Mouse (Mus musculus) lung, postnatal 14 days (tissue): Measurements from ENCODE around the gene Il1b.

Source experiments
- DNase-seq: peaks from one replicate; pipeline ENCODE4 v3.0.0; 2021

Gene Il1b

DNA sequence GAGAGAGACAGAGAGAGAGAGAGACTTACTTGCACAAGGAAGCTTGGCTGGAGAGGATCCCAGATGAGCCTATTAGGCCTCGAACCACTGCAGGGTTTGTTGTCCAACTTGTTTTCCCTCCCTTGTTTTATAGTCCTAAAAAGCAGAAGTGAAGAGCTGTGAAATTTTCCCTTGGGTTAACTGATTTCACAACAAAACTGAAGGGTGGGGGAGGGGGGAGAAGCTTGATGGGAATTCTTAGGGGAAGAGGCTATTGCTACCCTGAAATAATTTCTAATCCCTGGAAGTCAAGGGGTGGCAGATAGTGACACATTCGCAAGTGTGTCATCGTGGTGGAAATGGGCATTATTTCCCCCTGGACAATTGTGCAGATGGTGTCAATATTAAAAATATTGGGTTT, at the start of gene Il1b:
TSS of gene Il1b (minus strand) at position 101 of the 400 bp plus-strand sequence.
- no peak for DNase-seq

DNA sequence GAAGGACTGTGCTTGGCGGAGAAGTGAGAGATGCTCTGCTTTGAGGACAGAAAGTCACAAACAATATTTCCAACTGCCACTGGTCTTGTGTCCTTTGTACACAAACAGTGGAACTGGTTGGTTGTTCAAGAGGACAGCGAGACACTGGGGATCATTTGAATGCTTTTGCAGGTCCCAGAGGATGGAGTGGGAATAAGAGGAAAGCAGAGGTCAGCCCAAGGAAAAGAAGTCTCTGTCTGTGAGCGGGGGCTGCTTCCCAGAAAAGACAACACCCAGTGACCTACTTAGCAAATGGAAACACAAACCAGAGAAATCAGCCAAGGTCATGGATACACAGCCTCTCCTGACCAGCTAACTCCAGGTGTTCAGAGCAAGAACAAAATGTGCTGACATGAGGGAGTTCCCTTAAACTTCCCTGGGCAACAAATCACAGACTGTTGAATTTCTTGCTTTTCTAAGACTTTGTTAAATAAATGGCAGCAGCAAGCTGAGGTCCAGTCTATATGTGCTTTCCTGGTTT, 48.5 kb upstream of the Il1b start:
- no peak for DNase-seq

DNA sequence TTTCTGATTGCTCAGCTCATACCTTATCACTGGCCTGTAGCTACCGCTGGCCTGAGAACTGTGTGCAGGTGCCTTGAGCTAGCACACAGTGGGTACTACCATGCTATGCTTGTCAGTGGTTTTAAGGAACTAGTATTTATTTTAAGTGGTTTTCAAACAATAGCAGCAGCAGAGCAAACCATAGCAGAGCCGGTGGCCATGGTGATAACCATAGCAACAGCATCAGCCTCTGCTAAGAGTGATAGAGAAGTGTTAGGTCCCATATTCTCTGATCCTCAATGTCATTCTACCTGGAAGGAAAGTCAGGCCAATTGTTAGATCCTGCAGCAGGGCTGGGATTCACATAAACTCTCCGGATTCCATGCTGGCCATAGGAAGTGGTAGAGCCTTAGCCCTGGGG, 43.7 kb upstream of the Il1b start:
- DNase-seq: no peak

GRCm38 (mm10) chr2:129413488-129413887, 42.5 kb upstream of the Il1b start:
- no peak for DNase-seq

GRCm38 (mm10) chr2:129411651-129412050, 40.7 kb upstream of the Il1b start:
- DNase-seq: no peak

GRCm38 (mm10) chr2:129410344-129410743, 39.4 kb upstream of the Il1b start:
- DNase-seq: no peak

- peak; percentile 82 for DNase-seq
Measured at GRCm38 (mm10) chr2:129408476-129408875, 37.5 kb upstream of the Il1b start.

GRCm38 (mm10) chr2:129407596-129407995, 36.7 kb upstream of the Il1b start:
- no peak for DNase-seq

- DNase-seq: no peak
Measured at GRCm38 (mm10) chr2:129406508-129406907, 35.6 kb upstream of the Il1b start.

GRCm38 (mm10) chr2:129403786-129404185, 32.8 kb upstream of the Il1b start:
- no peak for DNase-seq

- DNase-seq: no peak
Measured at GRCm38 (mm10) chr2:129402330-129402729, 31.4 kb upstream of the Il1b start.

GRCm38 (mm10) chr2:129401803-129402202, 30.9 kb upstream of the Il1b start:
- DNase-seq: no peak

DNA sequence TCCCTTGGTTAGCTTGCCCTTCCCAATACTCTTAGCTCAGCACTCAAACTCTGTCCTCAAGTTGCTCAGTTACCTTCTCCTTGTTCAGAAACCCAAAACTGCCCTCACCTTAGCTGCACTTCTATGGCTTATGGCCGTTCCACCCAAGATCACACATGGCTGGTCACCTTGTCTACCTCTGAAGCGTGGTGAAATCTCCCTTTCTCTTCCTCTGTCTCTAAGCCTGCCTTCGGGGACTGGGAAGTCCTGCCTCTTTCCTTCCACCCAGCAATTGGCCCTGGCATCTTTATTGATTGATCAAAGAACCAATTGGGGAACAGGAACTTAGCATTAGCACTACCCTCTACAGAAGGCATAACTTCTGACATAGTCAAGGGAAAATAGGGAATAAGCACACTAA, 27.2 kb upstream of the Il1b start:
- DNase-seq: no peak

- DNase-seq: peak; percentile 39
Measured at GRCm38 (mm10) chr2:129393524-129393923, 22.6 kb upstream of the Il1b start.

DNA sequence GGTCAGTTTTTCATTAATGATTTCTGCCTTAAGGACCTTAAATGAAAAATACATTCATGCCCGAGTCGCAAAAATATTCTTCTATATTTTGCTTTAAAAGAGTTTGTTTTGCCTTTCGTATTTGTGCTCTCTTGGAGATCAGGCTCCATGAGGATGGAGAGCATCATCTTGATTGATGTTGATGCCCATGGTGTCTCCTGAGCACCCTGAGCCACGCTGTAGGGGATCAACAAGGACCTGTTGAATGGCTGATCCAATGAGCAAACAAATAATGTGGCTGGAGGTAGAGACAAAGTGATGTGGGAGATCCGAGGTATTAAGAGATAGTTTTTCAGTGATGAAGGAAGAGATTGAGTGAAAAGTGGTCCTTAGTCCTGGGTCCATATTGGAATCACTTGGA, 19.2 kb upstream of the Il1b start:
- no peak for DNase-seq

DNA sequence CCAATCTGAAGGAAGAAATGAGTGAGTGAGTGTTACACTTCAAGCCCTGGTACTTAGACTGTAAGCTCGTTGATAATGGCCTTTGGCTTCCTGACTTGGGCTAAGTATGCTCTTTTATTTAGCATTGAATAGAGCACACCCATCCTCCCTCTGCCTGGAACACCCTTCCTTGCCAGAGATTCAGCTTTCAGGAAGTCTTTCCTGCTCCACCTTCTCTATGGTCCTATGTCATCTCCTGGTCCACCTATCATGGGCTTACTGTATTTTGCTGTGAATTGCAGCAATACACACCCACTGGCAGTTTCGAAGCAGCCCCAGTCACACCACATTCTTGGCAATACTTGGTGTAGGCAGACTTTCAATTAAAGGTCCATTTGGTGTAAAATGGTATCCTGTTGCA, 18.4 kb upstream of the Il1b start:
- DNase-seq: no peak

DNA sequence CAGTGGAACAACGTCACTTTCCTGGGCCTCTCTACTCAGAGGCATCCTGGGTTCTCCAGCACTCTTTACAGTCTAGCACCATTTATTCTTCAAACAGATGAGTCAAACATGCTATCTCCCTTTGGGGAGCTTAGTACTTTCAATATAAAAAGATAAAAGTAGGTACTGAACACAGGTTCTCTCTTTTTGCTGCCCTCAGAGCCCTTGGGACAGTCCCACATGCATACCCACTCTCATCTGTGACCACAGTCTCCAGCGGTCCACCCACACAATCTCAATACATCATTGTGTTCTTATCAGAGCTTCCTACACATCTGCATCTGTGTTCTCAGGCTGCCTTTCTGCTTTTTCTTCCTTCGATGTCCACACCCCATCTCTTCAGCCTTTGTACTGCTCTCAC, 14.4 kb upstream of the Il1b start:
- no peak for DNase-seq

DNA sequence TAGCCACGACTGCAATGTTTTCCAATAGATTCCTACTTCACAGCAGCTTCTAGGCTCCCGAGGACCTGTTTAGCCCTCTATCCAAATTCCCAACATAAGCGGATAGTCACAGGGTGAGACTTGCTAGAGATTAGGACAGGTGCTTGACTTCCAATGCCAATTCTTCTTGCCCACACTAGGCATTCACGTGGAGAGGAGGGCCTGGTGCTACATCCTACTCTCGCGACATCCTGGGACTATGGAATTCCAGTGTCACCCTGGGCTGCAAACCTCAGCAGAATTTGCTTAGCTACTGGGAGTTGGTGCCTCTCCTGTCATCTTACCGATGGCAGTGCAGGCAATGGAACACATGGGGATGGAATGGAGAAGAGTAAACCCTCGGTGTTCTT, 13.3 kb upstream of the Il1b start:
- DNase-seq: no peak

DNA sequence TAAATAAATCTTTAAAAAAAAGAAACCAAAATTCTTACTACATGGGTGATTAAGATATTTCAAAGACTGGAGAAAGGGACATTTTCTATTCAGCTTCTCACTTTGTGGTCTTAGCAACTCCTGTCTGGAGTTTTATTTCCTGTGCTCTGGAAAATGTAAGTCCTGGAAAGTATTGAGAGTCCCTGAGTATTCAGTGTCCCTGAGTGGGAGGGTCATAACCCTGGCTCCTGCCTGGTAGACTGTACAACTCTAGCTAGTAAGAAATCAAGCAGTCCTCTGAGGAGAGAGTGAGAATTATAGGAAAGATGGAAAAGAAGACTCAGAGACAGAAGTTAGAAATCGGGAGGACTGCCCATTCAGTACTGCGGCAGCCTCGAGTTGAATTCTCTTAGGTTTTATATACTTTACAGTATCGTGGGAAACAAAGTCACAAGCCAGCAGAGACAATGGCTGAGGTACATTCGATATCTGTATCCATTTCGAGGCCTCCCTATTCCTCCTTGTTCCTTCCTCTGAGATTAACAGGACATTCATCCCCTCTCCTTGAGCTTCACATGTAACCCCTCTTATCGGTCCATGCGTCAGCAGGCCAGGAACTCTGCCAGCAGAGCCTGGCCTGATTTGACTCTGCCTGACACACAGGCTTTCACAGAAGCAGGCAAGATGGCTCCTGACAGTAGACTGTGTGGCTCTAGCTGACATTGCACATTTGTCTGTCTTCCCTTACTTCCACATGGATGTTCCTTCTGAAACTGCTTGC, 12.8 kb upstream of the Il1b start:
- DNase-seq: no peak

GRCm38 (mm10) chr2:129380746-129381474, 10.0 kb upstream of the Il1b start:
- no peak for DNase-seq

DNA sequence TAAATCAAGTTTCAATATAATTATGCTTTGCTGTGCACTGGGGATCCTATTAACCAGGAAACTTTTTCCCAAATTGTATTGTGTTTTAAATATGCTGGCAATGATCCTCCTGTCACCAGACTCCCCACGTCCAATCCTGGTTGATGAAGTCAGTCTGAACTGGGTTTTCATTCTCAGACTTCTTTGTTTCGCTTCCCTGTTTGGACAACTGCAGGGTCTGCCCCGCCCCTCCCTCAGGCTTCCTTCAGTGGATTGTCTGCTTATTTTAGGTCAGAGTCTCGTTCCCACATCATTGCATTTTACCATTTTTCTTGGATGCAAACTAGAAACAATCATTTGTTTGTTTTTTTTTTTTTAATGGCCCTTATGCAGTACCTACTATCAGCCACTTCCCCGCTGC, 9.3 kb upstream of the Il1b start:
- no peak for DNase-seq

DNA sequence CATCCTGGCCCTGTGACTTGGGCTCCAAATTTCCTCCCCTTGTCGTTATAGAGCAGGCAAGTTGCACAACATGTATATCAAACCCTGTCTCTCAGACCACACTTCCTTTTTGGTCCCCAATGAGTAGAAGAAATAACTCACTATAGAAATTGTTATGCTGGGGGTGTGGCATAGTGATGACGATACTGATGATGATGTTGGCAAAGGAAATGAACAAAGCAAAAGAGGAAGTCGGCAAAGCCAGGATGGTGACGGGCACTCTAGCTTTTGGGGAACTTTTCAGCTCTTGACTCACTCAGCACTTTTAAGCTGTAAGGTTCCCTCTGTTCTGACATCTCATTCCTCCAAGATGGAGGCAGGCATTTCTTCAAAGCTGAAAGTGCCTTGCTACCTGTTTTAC, 2.4 kb upstream of the Il1b start:
- no peak for DNase-seq

GRCm38 (mm10) chr2:129369615-129370014, 1.3 kb downstream of the Il1b start:
- no peak for DNase-seq

GRCm38 (mm10) chr2:129368795-129369194, 2.1 kb downstream of the Il1b start:
- no peak for DNase-seq
